Mouse (Mus musculus) limb, embryonic 11.5 days (tissue): ENCODE data around the gene Med12. TPM values are rescaled to one million over a fixed set of nuclear protein-coding genes. Genes with fewer than 3 reads are reported as not detected.
"Not testable (repeated sequence)": the region's sequence is repeated elsewhere in the genome, so short reads cannot be mapped to it uniquely, and the experiment has no call there.

ENCODE experiments used
- ATAC-seq: fragments of 200-750 bp; cut with Nextera tagmentation; 2 replicates; pipeline ENCODE4 v1.8.0; 2017; ENCODE audit warnings: low read depth; ENCODE audit not compliant: insufficient number of reproducible peaks, low FRiP score, low TSS enrichment
- DNase-seq: peaks from one replicate; pipeline ENCODE4 v3.0.0-alpha.2; 2015; ENCODE audit warnings: low spot score
- H3K27ac ChIP-seq: fragments of 300-500 bp; sonication (generic); replicated peaks from 2 replicates; pipeline ENCODE4 v1.5.1; 2014; ENCODE audit warnings: low read depth, mild to moderate bottlenecking, low read length
- H3K27me3 ChIP-seq: fragments of 300-500 bp; sonication (generic); 2 replicates; pipeline ENCODE4 v1.6.1; 2014; ENCODE audit warnings: mild to moderate bottlenecking, low read length, mixed read lengths; ENCODE audit not compliant: control insufficient read depth, insufficient read depth
- H3K36me3 ChIP-seq: fragments of 300-500 bp; sonication (generic); 2 replicates; pipeline ENCODE4 v1.6.1; 2014; ENCODE audit warnings: mild to moderate bottlenecking, low read length, moderate library complexity, mixed read lengths; ENCODE audit not compliant: control insufficient read depth, insufficient read depth
- H3K4me1 ChIP-seq: fragments of 300-500 bp; sonication (generic); 2 replicates; pipeline ENCODE4 v1.6.1; 2014; ENCODE audit warnings: low read length, mixed read lengths; ENCODE audit not compliant: control insufficient read depth, insufficient read depth
- H3K4me2 ChIP-seq: fragments of 300-500 bp; sonication (generic); 2 replicates; pipeline ENCODE4 v1.6.1; 2014; ENCODE audit warnings: low read depth, mild to moderate bottlenecking, moderate library complexity; ENCODE audit not compliant: severe bottlenecking
- H3K4me3 ChIP-seq: fragments of 300-500 bp; sonication (generic); 2 replicates; pipeline ENCODE4 v1.5.1; 2014; ENCODE audit warnings: low read depth, low read length
- H3K9ac ChIP-seq: fragments of 300-500 bp; sonication (generic); 2 replicates; pipeline ENCODE4 v1.6.1; 2014; ENCODE audit warnings: mild to moderate bottlenecking, low read length
- H3K9me3 ChIP-seq: fragments of 300-500 bp; sonication (generic); 2 replicates; pipeline ENCODE4 v1.6.1; 2016; ENCODE audit warnings: low read length; ENCODE audit not compliant: control insufficient read depth
- WGBS: fragments of 180-500 bp; shearing (Covaris S2); extraction: QIAGEN DNeasy Blood & Tissue Kit; methylation state at CpG from one replicate; pipeline ENCODE4 v1.1.7; 2014; 5-methylcytosine and 5-hydroxymethylcytosine counted together
- polyA plus RNA-seq: library from polyadenylated mRNA; unstranded; fragments of >200 nt; fragmentation: Nextera tagmentation; extraction: Ambion mirVana; gene quantifications from 2 replicates; pipeline ENCODE4 v1.2.1, GENCODE M21; 2014

Gene Med12
- polyA plus RNA-seq, 1 experiment from 2014 or later, result 57.6 TPM

GRCm38 (mm10) chrX:101334606-101335005 lies 60.8 kb downstream of the Med12 start:
- H3K9me3 ChIP-seq, result no peaks in the 10 kb centered on the region

GRCm38 (mm10) chrX:101338666-101339065 lies 64.8 kb downstream of the Med12 start:
- no peaks in the 10 kb centered on the region for H3K9me3 ChIP-seq
- no peak overlapping the region for H3K9ac ChIP-seq
- no peak overlapping the region for H3K27ac ChIP-seq
- no peak overlapping the region for H3K4me3 ChIP-seq
- no peaks in the 10 kb centered on the region for H3K4me1 ChIP-seq
- WGBS, result 44% methylated on average over 4 of the region's 4 CpGs
- DNase-seq (no peak), ATAC-seq (no peak)
- no peaks in the 10 kb centered on the region for H3K36me3 ChIP-seq
- no peak overlapping the region for H3K4me2 ChIP-seq
- H3K27me3 ChIP-seq, result no peaks in the 10 kb centered on the region

More at GRCm38 (mm10) chrX:101334606-101335005, 60.8 kb downstream of the Med12 start:
- no peak overlapping the region for H3K9ac ChIP-seq
- no peak overlapping the region for H3K4me3 ChIP-seq
- no peak overlapping the region for H3K4me2 ChIP-seq
- ATAC-seq (no peak), DNase-seq (peak; percentile 36)
- H3K36me3 ChIP-seq, result no peaks in the 10 kb centered on the region
- WGBS, result 86% methylated on average over 5 of the region's 5 CpGs
- H3K27ac ChIP-seq, result no peak overlapping the region
- no peaks in the 10 kb centered on the region for H3K4me1 ChIP-seq
- H3K27me3 ChIP-seq, result 0 out of 2 replicates have a peak, but pooled peaks cover 2% of the 10 kb centered on the region

- not testable (repeated sequence) for DNase-seq, H3K4me1 ChIP-seq, H3K27me3 ChIP-seq, H3K4me2 ChIP-seq, H3K4me3 ChIP-seq, H3K9ac ChIP-seq, ATAC-seq, H3K27ac ChIP-seq, H3K9me3 ChIP-seq, H3K36me3 ChIP-seq
- 22% methylated on average over 2 of the region's 2 CpGs for WGBS
Observed at GRCm38 (mm10) chrX:101342837-101343236, 69.0 kb downstream of the Med12 start.

GRCm38 (mm10) chrX:101345456-101345855 lies 71.6 kb downstream of the Med12 start:
- H3K27ac ChIP-seq, result no peak overlapping the region
- no peaks in the 10 kb centered on the region for H3K36me3 ChIP-seq
- H3K4me1 ChIP-seq, result no peaks in the 10 kb centered on the region
- no peak overlapping the region for H3K4me3 ChIP-seq
- no peaks in the 10 kb centered on the region for H3K9me3 ChIP-seq
- H3K9ac ChIP-seq, result no peak overlapping the region
- H3K27me3 ChIP-seq, result no peaks in the 10 kb centered on the region
- ATAC-seq (no peak), DNase-seq (no peak)
- WGBS, result 98% methylated on average over 2 of the region's 2 CpGs
- no peak overlapping the region for H3K4me2 ChIP-seq

- DNase-seq, result no peak
- WGBS, result 67% methylated on average over 4 of the region's 4 CpGs
- Histone ChIP-seq H3K9me3 (no peaks in the 10 kb centered on the region), H3K27ac (no peak overlapping the region), H3K4me2 (no peak overlapping the region), H3K36me3 (no peaks in the 10 kb centered on the region), H3K27me3 (no peaks in the 10 kb centered on the region), H3K9ac (no peak overlapping the region), H3K4me3 (no peak overlapping the region), H3K4me1 (no peaks in the 10 kb centered on the region)
- no peak for ATAC-seq
Observed at GRCm38 (mm10) chrX:101346475-101346874, 72.6 kb downstream of the Med12 start.

Other genes starting within 250 kb of the Med12 start
- not detected in 2 replicates for gene Tex11, start 214.4 kb upstream of the Med12 start, polyA plus RNA-seq
- gene Slc7a3, start 188.0 kb upstream of the Med12 start, polyA plus RNA-seq, result 0.48 and 0.71 TPM in 2 replicates
- 51.2 and 52.1 TPM in 2 replicates for gene Snx12, start 51.5 kb upstream of the Med12 start, polyA plus RNA-seq
- gene Foxo4, start 19.5 kb upstream of the Med12 start, polyA plus RNA-seq, result 7.3 and 8.8 TPM in 2 replicates
- gene Gm614, start 10.0 kb upstream of the Med12 start, polyA plus RNA-seq, result not detected in 2 replicates
- 4.4 and 4.6 TPM in 2 replicates for gene Il2rg, start 5.8 kb upstream of the Med12 start, polyA plus RNA-seq
- gene Gm20489, start 5.0 kb upstream of the Med12 start, polyA plus RNA-seq, result not detected in 2 replicates
- 11.3 and 12.3 TPM in 2 replicates for gene Nlgn3, start 25.1 kb downstream of the Med12 start, polyA plus RNA-seq
- not detected in 2 replicates for gene Gjb1, start 102.3 kb downstream of the Med12 start, polyA plus RNA-seq
- gene Zmym3, start 146.8 kb downstream of the Med12 start, polyA plus RNA-seq, result 27.4 and 29.5 TPM in 2 replicates
- gene Nono, start 155.3 kb downstream of the Med12 start, polyA plus RNA-seq, result 639 and 680 TPM in 2 replicates
- 2.4 and 3.5 TPM in 2 replicates for gene Itgb1bp2, start 175.1 kb downstream of the Med12 start, polyA plus RNA-seq